Mouse (Mus musculus) megakaryocyte, embryonic 14.5 days (primary cell): ENCODE measurements around the gene Noa1. TPM values are rescaled to one million over a fixed set of nuclear protein-coding genes. Genes with fewer than 3 reads are reported as not detected.

ENCODE experiments used
- H3K27me3 ChIP-seq: replicated peaks from 2 replicates; pipeline ENCODE3; 2012; ENCODE audit warnings: inconsistent platforms
- H3K36me3 ChIP-seq: replicated peaks from 2 replicates; pipeline ENCODE3; 2012; ENCODE audit warnings: low read length, inconsistent platforms, mixed read lengths
- H3K4me1 ChIP-seq: 2 replicates; pipeline ENCODE4 v1.6.1; 2012; ENCODE audit warnings: inconsistent platforms
- H3K4me3 ChIP-seq: replicated peaks from 2 replicates; pipeline ENCODE3; 2012; ENCODE audit warnings: moderate library complexity, mild to moderate bottlenecking, inconsistent platforms
- H3K9me3 ChIP-seq: 2 replicates; pipeline ENCODE4 v1.6.1; 2012; ENCODE audit warnings: inconsistent platforms
- FLI1 ChIP-seq: IDR thresholded peaks from 2 replicates; pipeline ENCODE4 v1.6.1; 2012; ENCODE audit warnings: low read length, inconsistent platforms, mixed read lengths
- GATA1 ChIP-seq: IDR thresholded peaks from 3 replicates; pipeline ENCODE4 v1.6.1; 2012; ENCODE audit warnings: mixed read lengths, low read length, inconsistent platforms, borderline replicate concordance
- polyA plus RNA-seq: library from polyadenylated mRNA; stranded (reverse); fragments of >175 nt; gene quantifications from 2 replicates; pipeline ENCODE4 v1.2.3, GENCODE M21; 2012; ENCODE audit warnings: low replicate concordance; ENCODE audit not compliant: insufficient read depth

Gene Noa1
- polyA plus RNA-seq, 1 experiment = 14.4 TPM

- Histone ChIP-seq H3K9me3 (no peaks in the 10 kb centered on the region), H3K4me1 (peaks cover 19% of the 10 kb centered on the region), H3K4me3 (no peak overlapping the region), H3K27me3 (peaks cover 2% of the 10 kb centered on the region), H3K36me3 (no peaks in the 10 kb centered on the region)
- TF ChIP-seq GATA1 (no peak), FLI1 (no peak)
Observed at GRCm38 (mm10) chr5:77244331-77244987, 65.4 kb downstream of the Noa1 start.

Other genes with a start within 250 kb of the Noa1 start
- gene Hopx, start 195.0 kb downstream of the Noa1 start, polyA plus RNA-seq = 2.5 TPM in 1 of 2 replicates, not detected in the other
- gene Spink2, start 98.6 kb downstream of the Noa1 start, polyA plus RNA-seq = not detected in 2 replicates
- 3.7 and 6.7 TPM in 2 replicates for gene Rest, start 44.6 kb downstream of the Noa1 start, polyA plus RNA-seq
- gene Polr2b, start 63 bp upstream of the Noa1 start, polyA plus RNA-seq = 0.39 and 1.0 TPM in 2 replicates
- 2.6 and 4.0 TPM in 2 replicates for gene Igfbp7, start 98.0 kb upstream of the Noa1 start, polyA plus RNA-seq